Mouse (Mus musculus) spleen, adult 12 weeks (tissue): ENCODE measurements around the gene Trpm5.

ENCODE experiments used
- DNase-seq: peaks from one replicate; pipeline ENCODE4 v3.0.0; 2022; ENCODE audit warnings: low spot score

Gene Trpm5

DNA sequence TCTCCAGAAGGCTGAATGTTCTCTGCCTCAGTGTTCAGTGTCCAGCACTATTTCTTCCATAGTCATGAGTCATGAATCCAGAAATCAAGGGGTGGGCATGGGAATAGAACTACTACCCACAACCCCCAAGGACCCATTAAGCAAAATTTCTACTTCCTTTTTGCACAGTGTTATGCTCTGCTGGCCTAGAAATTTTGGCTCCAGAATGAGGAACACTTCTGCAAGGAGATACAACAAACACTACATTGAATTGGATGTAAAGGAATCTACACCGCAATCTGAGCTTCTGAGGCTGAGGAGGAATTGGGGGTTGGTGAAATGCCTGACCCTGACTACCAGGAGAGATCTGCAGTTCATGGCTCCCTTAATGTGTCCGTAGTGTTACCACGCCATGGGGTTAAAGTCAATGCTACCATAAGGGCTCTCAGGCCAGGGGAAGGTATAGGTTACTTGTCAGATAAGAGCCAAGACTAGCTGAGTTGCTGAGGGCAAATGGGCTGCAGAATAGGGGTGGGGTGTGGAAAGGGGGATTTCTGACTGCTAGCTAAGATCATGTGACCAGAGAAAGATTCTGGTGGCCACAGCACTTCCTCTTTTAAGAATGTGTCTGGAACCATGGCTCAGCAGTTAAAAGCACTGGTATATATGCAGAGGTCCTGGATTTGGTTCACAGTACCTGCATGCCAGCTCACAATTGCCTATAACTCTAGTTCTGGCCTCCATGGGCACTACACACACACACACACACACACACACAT lies 56.1 kb downstream of the Trpm5 start:
- DNase-seq, result no peak

DNA sequence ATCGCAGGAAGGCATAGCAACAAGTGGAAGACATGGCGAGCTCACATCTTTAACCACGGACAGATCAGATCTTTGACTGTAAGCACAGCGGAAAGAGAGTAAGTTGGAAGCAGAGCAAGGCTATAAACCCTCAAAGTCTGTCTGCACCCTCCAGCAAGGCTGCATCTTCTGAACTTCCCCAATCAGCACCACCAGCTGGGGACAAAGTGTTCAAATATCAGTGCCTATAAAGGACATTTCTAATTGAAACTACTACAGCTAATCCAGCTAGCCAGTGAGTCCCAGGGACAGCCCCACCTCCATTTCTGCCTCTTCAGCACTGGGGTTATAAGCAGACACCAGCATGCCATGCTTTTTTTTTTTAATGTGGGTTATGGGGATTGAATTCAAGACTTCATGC lies 57.1 kb downstream of the Trpm5 start:
- DNase-seq, result no peak

DNA sequence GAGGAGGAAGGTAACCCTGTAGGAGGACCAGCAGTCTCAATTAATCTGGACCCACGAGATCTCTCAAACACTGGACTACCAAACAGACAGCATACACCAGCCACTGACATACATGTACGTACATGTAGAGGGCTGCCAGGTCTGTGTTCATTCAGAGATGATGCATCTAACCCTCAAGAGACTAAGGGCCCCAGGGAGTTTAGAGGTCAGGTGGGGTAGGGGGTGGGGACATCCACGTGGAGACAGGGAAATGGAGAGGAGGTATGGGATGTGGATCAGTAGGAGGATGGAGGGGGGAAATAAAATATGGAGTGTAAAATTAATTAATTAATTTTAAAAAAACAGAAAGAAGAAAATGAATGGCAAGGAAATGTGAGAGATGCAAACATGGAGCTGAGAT lies 57.7 kb downstream of the Trpm5 start:
- DNase-seq, result no peak

DNA sequence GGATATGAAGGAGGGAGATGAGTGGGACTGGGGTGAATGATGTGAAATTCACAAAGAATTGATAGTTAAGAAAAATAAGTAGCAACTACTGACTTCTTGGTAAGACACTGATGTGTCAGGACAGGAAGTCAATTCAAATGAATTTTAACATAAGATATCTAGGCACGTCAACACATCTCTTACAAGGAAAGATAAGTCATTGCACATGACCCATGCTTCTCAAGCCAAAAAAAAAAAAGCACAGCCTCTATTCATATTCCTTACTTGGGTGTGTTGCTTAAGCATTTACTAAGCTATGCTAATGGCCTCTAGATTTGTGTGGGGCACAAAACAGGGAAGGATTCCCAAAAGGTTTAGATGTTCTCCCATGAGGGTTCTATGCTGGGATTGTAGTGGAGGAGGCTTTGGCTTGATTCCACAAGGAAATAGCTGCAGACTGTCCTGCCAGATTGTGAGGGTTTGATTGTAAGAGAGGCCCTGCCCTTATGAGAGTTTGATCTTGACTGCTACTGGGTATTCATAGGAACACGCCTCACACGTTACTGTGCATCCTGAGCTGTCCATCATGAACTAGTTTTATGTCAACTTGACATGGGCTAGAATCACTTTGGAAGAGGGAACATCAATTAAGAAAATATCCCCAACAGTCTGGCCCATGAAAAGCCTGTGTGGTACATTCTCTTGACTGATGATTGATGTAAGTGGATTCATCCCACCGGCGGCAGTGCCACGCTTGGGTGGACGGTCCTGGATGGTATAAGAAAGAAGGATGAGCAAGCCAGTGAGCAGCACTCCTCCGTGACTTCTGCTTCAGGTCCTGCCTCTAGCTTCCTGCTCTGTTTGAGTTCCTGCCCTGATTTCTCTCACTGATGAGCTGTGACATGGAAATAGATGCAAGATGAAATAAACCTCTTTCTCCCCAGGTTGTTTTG lies 59.7 kb downstream of the Trpm5 start:
- no peak for DNase-seq

DNA sequence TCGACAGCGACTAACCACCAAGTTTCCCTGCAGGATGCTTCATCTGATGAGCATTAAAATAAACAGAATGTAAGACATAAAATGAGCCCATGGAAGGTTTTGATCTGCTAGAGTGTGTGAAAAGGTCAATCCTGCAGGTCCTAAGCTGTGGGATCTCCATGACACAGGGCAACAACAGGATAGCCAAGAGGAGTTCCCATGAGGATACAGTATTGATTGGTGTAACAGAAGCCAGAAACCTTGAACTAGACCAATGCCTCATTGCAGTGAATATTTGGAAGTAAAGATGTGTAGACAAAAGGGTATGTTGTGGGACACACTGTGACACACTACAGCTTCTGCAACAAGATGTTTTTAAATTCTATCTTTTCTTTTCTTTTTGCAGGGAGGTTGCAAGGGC lies 60.3 kb downstream of the Trpm5 start:
- DNase-seq, result no peak

DNA sequence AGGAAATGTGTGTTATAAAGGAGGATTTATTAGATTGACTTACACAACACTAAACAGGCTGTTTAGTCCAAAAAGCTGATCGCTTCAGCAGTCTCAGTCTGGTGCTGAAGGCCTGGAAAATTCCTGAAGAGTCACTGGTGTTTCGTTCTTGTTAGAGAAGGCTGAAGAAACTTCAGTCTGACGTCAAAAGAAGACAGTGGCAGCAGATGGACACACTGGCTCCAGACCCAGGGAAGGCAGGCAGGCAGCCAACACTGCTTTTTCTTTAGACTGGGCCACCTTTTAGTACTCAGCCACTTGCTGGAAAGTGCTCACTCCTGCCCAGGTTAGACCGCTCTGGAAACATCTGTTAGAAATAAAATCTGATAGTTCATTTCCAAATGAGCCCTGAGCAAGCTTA lies 60.9 kb downstream of the Trpm5 start:
- no peak for DNase-seq

DNA sequence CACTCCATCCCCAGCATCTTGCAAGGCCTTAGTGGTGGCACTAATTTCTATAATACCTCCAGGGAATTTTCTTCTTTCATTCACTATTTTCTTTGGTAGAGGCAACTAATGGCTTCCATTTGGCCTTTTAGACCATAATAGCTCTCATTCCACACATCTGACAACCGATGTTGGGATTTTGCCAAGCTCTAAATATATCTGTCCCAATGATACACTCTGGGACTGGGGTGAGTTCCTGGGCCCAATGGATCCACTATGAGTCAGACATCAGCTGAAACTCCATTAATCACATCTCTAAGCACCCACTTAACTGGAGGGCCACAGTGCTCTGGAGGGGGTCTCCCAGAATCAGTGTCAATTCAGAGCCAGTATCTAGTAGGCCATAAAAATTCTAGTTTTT lies 62.6 kb downstream of the Trpm5 start:
- no peak for DNase-seq

DNA sequence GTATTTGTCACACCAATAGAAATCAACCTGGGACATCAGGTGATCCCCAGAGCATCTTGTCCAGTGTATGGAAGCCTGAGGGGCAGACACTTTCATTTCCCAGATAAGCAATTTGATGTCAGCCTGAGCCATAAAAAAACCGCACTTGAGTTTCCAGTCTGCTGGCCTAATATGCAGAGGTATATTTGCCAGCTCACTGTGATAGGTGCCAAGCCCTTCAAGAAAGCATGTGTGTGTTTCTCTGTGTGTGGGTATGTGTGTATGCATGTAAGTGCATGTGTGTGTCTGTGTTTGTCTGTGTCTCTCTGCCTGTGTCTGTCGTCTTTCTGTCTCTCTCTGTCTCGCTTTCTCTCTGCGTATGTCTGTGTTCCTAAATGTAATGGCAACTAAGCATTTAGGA lies 67.2 kb downstream of the Trpm5 start:
- no peak for DNase-seq

DNA sequence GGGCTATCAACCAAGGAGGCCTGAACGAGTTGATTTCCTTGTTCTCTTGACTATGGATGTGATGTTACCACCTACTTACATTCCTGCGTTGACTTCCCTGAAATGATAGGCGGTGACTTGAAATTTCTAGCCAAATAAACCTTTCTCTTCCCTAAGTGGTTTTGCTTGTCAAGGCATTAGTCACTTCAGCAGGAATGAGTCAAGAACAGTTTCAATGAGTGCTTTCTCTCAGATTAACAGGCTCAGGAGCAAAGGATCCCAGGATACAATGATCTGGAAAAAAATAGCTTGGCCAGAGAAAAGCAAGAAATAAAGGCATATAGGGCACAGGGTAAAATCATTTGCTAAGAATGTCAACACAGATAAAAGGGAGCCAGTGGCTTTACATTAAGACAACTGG lies 68.9 kb downstream of the Trpm5 start:
- no peak for DNase-seq

DNA sequence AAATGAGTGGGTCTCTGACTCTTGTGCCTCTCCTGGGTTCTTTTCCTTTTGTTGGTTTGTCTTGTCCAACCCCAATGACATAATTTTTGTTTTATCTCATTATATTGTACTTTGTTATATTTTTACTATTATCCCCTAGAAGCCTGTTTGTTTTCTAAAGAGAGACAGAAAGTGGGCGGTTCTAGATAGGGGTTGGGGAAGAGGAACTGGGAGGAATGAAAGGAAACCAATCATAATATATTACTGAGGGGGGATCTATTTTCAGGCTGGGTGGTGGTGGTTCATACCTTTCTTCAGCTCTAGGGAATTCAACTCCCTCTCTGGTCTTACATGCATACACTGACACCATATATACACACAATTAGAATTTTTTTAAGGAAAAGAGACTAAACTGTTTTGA lies 70.1 kb downstream of the Trpm5 start:
- no peak for DNase-seq

DNA sequence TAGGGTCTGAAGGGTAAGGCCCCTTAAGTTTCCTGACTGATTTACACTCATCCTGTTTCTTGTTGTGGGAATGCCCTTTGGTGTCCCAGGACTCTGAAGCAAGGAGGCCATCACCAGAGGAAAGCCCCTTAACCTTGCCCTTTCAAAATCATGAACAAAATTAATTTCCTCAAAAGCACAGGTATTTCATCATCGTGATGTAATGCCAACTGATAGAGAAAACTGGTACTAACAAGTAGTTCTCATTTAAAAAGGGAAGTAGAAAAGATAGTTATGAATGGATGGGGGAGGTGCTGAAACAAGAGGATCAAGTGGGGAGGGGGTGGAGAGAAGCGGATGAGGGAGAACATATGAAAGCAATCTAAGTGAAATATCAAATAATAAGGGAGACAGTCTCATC lies 70.9 kb downstream of the Trpm5 start:
- no peak for DNase-seq

DNA sequence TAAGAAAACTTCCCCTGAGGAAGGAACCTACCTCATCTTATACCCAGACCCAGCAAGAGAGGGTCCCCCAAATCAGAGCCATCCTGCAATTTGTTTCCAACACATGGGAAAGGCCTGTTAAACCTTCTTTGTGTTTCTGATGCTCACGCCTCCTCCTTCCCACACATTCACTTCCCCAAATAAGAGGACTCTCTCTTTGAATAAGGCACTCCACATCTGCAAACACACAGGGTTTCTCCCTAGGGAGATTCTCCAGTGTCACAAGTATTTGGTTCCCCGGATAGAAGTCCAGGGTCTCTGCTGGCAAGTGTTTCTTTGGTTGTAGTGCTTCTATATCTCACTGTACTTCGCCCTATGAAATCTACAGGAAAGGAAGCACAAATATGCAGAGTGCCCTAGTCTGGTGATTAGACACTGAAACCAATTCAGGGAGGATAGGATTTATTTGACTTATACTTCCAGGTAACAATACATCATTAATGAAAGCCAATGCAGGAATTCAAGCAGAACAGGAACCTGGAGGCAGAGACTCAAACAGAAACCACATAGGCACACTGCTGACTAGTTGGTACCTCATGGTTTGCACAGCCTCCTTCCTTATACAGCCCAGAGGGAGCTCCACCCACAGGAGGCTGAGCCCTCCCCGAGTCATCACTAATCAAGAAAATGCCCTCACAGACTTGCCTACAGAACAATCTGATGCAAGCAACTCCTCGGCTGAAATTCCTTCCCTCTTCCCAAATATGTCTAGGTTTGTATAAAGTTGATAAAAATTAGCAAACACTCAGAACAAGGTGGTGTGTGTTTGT lies 72.9 kb downstream of the Trpm5 start:
- no peak for DNase-seq

DNA sequence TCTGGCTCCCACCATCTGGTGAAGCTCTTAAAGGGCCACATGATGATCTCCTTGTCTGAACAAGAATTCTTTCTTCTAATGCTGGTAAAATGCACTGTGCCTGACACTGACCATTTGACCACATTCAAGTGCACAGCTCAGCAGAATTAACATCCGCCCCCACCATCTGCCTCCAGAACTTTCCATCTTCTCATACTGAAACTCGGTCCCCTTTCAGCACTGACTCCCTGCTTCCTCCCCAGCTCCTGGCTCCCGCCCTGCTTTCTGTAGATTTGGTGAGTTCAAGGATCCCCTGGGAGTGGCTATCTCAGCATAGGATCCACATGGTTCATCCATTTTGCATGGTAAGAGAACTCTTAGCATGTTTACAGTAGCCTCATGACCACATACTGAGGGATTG lies 73.7 kb downstream of the Trpm5 start:
- DNase-seq, result no peak

DNA sequence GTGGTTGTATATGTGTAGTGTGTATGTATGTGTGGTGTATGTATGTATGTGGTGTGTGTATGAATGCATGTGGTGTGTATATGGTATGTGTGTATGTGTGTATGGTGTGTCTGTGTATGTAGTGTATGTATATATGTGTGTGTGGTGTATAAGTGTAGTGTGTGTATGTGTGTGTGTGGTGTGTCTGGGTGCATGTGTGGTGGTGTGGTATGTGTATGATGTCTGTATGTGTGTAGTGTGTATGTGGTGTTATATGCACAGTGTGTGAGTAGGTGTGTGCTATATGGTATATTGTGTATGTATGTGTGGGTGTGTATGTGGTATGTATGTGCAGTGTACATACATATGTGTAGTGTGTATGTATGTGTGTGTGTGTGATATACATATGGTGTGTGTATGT lies 74.4 kb downstream of the Trpm5 start:
- no peak for DNase-seq
